Mouse (Mus musculus) liver, embryonic 11.5 days (tissue): ENCODE results near the gene Tepsin. TPM values are rescaled to one million over a fixed set of nuclear protein-coding genes. Genes with fewer than 3 reads are reported as not detected.

Source experiments
- ATAC-seq: fragments of 200-750 bp; cut with Nextera tagmentation; replicated peaks from 2 replicates; pipeline ENCODE4 v1.8.0; 2017; ENCODE audit warnings: moderate number of reproducible peaks, mild to moderate bottlenecking, moderate TSS enrichment, moderate library complexity; ENCODE audit not compliant: low FRiP score
- DNase-seq: peaks from one replicate; pipeline ENCODE4 v3.0.0-alpha.2; 2017; ENCODE audit warnings: low spot score
- H3K27ac ChIP-seq: fragments of 300-500 bp; sonication (generic); 2 replicates; pipeline ENCODE4 v1.5.1; 2014; ENCODE audit warnings: mild to moderate bottlenecking, low read depth, low read length, control low read depth
- H3K27me3 ChIP-seq: fragments of 300-500 bp; sonication (generic); replicated peaks from 2 replicates; pipeline ENCODE4 v1.6.1; 2014; ENCODE audit warnings: low read length, mixed read lengths; ENCODE audit not compliant: control insufficient read depth, insufficient read depth
- H3K36me3 ChIP-seq: fragments of 300-500 bp; sonication (generic); 2 replicates; pipeline ENCODE4 v1.6.1; 2014; ENCODE audit warnings: mild to moderate bottlenecking, low read length, moderate library complexity, mixed read lengths; ENCODE audit not compliant: control insufficient read depth, insufficient read depth
- H3K4me1 ChIP-seq: fragments of 300-500 bp; sonication (generic); replicated peaks from 2 replicates; pipeline ENCODE4 v1.6.1; 2014; ENCODE audit warnings: low read length, mixed read lengths; ENCODE audit not compliant: control insufficient read depth, insufficient read depth
- H3K4me2 ChIP-seq: fragments of 300-500 bp; sonication (generic); 2 replicates; pipeline ENCODE4 v1.6.1; 2014; ENCODE audit warnings: mild to moderate bottlenecking, control low read depth, moderate library complexity
- H3K4me3 ChIP-seq: fragments of 300-500 bp; sonication (generic); 2 replicates; pipeline ENCODE4 v1.5.1; 2014; ENCODE audit warnings: low read depth, low read length, control low read depth
- H3K9ac ChIP-seq: fragments of 300-500 bp; sonication (generic); 2 replicates; pipeline ENCODE4 v1.6.1; 2014; ENCODE audit warnings: low read depth, low read length, control low read depth
- H3K9me3 ChIP-seq: fragments of 300-500 bp; sonication (generic); 2 replicates; pipeline ENCODE4 v1.6.1; 2016; ENCODE audit warnings: low read length, inconsistent platforms, mixed read lengths; ENCODE audit not compliant: control insufficient read depth
- WGBS: fragments of 180-500 bp; shearing (Covaris S2); extraction: QIAGEN DNeasy Blood & Tissue Kit; methylation state at CpG from one replicate; pipeline ENCODE4 v1.1.7; 2014; 5-methylcytosine and 5-hydroxymethylcytosine counted together
- polyA plus RNA-seq: library from polyadenylated mRNA; unstranded; fragments of >200 nt; fragmentation: Nextera tagmentation; extraction: Ambion mirVana; gene quantifications from 2 replicates; pipeline ENCODE4 v1.2.1, GENCODE M21; 2014

Tepsin gene
- polyA plus RNA-seq, 1 experiment from 2014 or later = 19.5 TPM

GRCm38 (mm10) chr11:120072986-120073647 is 25.4 kb downstream of the Tepsin start:
- no peak for ATAC-seq
- no peaks in the 10 kb centered on the region for H3K4me1 ChIP-seq
- no peaks in the 10 kb centered on the region for H3K9me3 ChIP-seq
- no peaks in the 10 kb centered on the region for H3K27me3 ChIP-seq
- no peak overlapping the region for H3K27ac ChIP-seq
- H3K36me3 ChIP-seq = peaks cover 16% of the 10 kb centered on the region
- no peak overlapping the region for H3K9ac ChIP-seq
- no peak overlapping the region for H3K4me2 ChIP-seq
- H3K4me3 ChIP-seq = no peak overlapping the region
- WGBS = 90% methylated on average over 9 of the region's 9 CpGs
- no peak for DNase-seq

- peaks cover 21% of the 10 kb centered on the region for H3K36me3 ChIP-seq
- H3K4me3 ChIP-seq = no peak overlapping the region
- no peaks in the 10 kb centered on the region for H3K4me1 ChIP-seq
- H3K27me3 ChIP-seq = no peaks in the 10 kb centered on the region
- no peak for DNase-seq
- no peak overlapping the region for H3K27ac ChIP-seq
- no peaks in the 10 kb centered on the region for H3K9me3 ChIP-seq
- no peak overlapping the region for H3K9ac ChIP-seq
- WGBS = 84% methylated on average over 7 of the region's 7 CpGs
- no peak for ATAC-seq
- H3K4me2 ChIP-seq = no peak overlapping the region
These were observed 26.7 kb downstream of the Tepsin start for GRCm38 (mm10) chr11:120071731-120072320.

GRCm38 (mm10) chr11:120071065-120071464 is 27.5 kb downstream of the Tepsin start:
- whole genome bisulfite sequencing = 69% methylated on average over 12 of the region's 12 CpGs
- no peak for DNase-seq
- no peak for ATAC-seq
- no peak overlapping the region for H3K9ac ChIP-seq
- no peaks in the 10 kb centered on the region for H3K27me3 ChIP-seq
- no peak overlapping the region for H3K4me2 ChIP-seq
- H3K4me1 ChIP-seq = no peaks in the 10 kb centered on the region
- no peak overlapping the region for H3K4me3 ChIP-seq
- no peaks in the 10 kb centered on the region for H3K9me3 ChIP-seq
- H3K36me3 ChIP-seq = peaks cover 19% of the 10 kb centered on the region
- no peak overlapping the region for H3K27ac ChIP-seq

GRCm38 (mm10) chr11:120070286-120070930 is 28.1 kb downstream of the Tepsin start:
- Histone ChIP-seq H3K9me3 (no peaks in the 10 kb centered on the region), H3K4me1 (no peaks in the 10 kb centered on the region), H3K9ac (no peak overlapping the region), H3K27ac (no peak overlapping the region), H3K36me3 (peaks cover 19% of the 10 kb centered on the region), H3K4me2 (no peak overlapping the region), H3K4me3 (no peak overlapping the region), H3K27me3 (no peaks in the 10 kb centered on the region)
- ATAC-seq = no peak
- WGBS = 90% methylated on average over 26 of the region's 27 CpGs
- DNase-seq = no peak

GRCm38 (mm10) chr11:120069261-120069660 is 29.3 kb downstream of the Tepsin start:
- Histone ChIP-seq H3K36me3 (peaks cover 19% of the 10 kb centered on the region), H3K27me3 (no peaks in the 10 kb centered on the region), H3K27ac (no peak overlapping the region), H3K4me1 (no peaks in the 10 kb centered on the region), H3K4me2 (no peak overlapping the region), H3K4me3 (no peak overlapping the region), H3K9ac (no peak overlapping the region), H3K9me3 (no peaks in the 10 kb centered on the region)
- DNase-seq (no peak), ATAC-seq (no peak)
- WGBS = 59% methylated on average over 11 of the region's 11 CpGs

- Histone ChIP-seq H3K4me1 (no peaks in the 10 kb centered on the region), H3K9ac (no peak overlapping the region), H3K4me3 (no peak overlapping the region), H3K36me3 (peaks cover 19% of the 10 kb centered on the region), H3K9me3 (no peaks in the 10 kb centered on the region), H3K4me2 (no peak overlapping the region), H3K27me3 (no peaks in the 10 kb centered on the region), H3K27ac (no peak overlapping the region)
- 74% methylated on average over 17 of the region's 17 CpGs for WGBS
- no peak for ATAC-seq
- DNase-seq = no peak
These were observed 30.7 kb downstream of the Tepsin start for GRCm38 (mm10) chr11:120067834-120068233.

- 28% methylated on average over 10 of the region's 10 CpGs for WGBS
- Histone ChIP-seq H3K27me3 (no peaks in the 10 kb centered on the region), H3K27ac (no peak overlapping the region), H3K36me3 (peaks cover 11% of the 10 kb centered on the region), H3K4me3 (no peak overlapping the region), H3K9me3 (no peaks in the 10 kb centered on the region), H3K4me2 (peak overlapping the region; percentile 45), H3K4me1 (no peaks in the 10 kb centered on the region), H3K9ac (0 out of 2 replicates have a peak overlapping the region, but pooled peaks have one; percentile 13)
- ATAC-seq (peak; percentile 54; the same call in 1 of the 2 replicates), DNase-seq (peak; percentile 54)
These were observed 33.2 kb downstream of the Tepsin start for GRCm38 (mm10) chr11:120065291-120065690.

GRCm38 (mm10) chr11:120064668-120065040 is 33.9 kb downstream of the Tepsin start:
- H3K4me1 ChIP-seq = no peaks in the 10 kb centered on the region
- no peak overlapping the region for H3K4me2 ChIP-seq
- no peak overlapping the region for H3K9ac ChIP-seq
- H3K4me3 ChIP-seq = no peak overlapping the region
- DNase-seq (no peak), ATAC-seq (no peak)
- H3K27me3 ChIP-seq = no peaks in the 10 kb centered on the region
- no peak overlapping the region for H3K27ac ChIP-seq
- H3K36me3 ChIP-seq = peaks cover 8% of the 10 kb centered on the region
- no peaks in the 10 kb centered on the region for H3K9me3 ChIP-seq
- WGBS = 86% methylated on average over 11 of the region's 11 CpGs
